Mouse (Mus musculus) olfactory bulb, adult 2 months (tissue): ENCODE data around the gene Ccdc78.

Experiments used
- CTCF ChIP-seq: fragments of 200-500 bp; IDR thresholded peaks from 2 replicates; pipeline ENCODE4 v1.5.1; 2012; ENCODE audit warnings: low read depth, mild to moderate bottlenecking, low read length, moderate library complexity; ENCODE audit not compliant: insufficient read depth
- POLR2A ChIP-seq: fragments of 200-500 bp; IDR thresholded peaks from 2 replicates; pipeline ENCODE4 v1.6.1; 2012; ENCODE audit warnings: mild to moderate bottlenecking, low read depth, low read length, moderate library complexity; ENCODE audit not compliant: insufficient read depth

- TF ChIP-seq CTCF (no peak), POLR2A (no peak)
Observed at GRCm38 (mm10) chr17:25827011-25827410, 40.6 kb downstream of the Ccdc78 start.
